Mouse (Mus musculus) retina, postnatal 1 day (tissue): ENCODE data around the gene Naif1.
"Not testable (repeated sequence)": the region's sequence is repeated elsewhere in the genome, so short reads cannot be mapped to it uniquely, and the experiment has no call there.

Experiments
- DNase-seq: peaks from one replicate; pipeline ENCODE4 v3.0.0-alpha.2; 2012

Gene Naif1

DNA sequence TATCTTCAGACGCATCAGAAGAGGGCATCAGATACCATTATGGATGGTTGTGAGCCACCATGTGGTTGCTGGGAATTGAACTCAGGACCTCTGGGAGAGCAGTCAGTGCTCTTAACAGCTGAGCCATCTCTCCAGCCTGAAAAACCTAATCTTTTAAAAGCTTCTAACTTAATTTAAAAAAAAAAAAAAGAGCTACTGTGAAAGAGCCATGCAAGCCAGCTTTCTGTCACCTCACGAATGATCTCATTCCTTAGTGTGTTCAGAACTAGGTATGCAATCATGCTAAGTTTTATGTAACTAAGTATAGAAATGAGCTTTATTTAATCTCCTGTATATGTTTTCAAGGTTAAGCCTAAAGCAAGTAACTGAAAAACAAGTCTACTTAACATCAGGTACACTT, 9.4 kb downstream of the Naif1 start:
- no peak for DNase-seq

DNA sequence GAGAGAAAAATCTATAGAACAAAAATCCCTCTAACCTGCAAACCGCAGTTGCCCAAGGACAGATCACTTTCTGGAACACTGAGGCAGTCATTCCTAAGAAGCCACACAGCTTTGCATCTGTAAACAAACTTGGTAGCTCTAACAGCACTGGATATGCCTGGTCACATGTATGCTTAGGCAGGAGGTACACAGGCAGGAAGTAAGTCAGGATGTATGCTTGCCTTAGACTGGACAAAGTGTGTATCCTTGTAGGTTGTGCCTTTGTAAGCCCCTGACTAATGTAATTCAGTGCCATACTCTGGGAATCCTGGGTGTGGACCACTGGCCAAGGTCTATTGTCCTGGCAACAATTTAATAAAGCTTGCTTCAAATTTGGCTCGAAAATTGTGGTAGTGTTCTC, 13.5 kb downstream of the Naif1 start:
- DNase-seq, result no peak

DNA sequence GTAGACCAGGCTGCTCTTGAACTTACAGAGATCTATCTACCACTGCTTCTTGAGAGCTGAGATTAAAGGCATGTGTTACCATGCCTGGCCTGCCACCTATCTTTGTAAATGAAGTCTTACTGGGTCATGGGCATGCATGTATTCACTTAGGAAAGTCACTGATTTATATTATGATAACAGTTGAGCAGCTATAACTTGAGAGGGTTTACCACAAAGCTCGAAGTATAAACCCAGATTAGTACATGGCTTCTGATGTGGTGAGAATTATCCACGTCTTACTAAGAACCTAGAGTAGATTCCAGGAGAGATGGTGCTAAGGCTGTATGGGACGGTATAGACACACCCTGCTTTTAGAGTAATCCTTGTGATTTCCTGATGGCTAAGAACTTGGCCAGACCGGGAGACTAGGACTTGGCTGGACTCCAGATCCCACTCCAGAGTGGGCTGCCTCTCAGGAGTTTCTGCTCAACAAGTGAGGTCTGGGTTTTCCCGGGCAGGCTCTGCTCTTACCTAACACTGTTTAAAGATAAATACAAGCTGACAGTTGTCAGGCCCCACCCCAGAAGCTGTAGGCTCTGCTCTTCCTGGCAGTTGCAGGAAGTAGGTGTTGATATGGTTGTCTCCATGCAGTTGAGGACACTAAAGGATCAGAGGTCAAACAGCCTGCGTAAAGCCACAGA, 14.1 kb downstream of the Naif1 start:
- DNase-seq, result no peak

DNA sequence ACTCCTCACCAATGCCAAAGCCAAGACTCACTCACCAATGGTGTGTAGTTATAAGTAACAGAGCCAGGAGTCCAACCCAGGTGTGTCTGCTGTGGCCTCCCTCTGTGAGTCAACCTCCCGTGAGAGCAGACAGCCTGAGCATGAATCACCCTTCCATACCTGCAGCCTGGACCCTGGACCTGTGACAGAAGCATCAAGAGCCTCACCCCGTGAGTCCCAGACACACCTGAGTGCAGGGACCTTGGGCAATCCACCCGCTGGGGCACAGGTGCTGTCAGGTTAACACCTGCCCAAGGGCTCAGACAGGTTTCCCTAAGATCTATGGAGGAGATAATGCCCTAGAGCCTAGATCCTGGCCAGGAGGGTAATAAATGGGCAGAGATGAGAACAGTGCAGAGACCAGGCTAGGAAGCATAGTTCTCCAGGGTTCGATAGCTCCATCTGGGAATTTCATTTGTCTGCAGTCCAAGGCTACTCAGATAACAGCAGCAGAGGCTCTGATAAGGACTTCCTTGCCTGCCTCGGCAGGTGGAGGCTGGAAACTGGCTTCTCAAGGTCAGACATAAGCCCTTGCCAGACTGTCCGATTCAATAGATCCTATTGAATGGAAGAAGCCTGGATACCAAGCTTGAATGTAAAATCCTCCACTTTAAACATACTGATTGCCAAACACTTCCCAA, 20.9 kb downstream of the Naif1 start:
- no peak for DNase-seq

DNA sequence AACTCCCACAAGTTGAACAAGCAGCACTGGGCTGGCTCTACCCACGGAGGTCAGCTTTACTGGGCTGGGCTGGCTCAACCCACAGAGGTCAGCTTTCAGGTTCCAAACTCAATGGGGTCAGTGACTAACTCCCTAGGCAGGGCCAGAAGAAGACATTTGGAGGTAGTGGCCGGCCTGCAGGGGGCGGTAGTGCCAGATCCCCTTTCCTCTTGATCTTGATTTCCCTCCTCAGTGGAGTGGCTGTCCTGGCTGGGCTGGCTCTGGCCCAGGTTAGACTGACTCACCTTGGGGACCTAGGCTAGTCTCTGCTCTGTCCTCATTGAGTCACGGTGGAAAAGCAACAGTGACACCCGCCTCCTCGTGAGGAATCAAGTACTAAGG, 21.4 kb downstream of the Naif1 start:
- DNase-seq, result no peak

DNA sequence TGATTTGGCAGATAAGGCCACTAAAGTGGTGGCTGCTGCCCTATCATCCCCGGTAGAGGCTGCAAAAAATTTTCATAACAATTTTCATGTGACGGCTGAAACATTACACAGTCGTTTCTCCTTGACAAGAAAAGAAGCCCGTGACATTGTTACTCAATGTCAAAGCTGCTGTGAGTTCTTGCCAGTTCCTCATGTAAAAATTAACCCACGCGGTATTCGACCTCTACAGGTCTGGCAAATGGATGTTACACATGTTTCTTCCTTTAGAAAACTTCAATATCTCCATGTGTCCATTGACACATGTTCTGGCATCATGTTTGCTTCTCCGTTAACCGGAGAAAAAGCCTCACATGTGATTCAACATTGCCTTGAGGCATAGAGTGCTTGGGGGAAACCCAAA, 25.1 kb downstream of the Naif1 start:
- DNase-seq, result not testable (repeated sequence)

DNA sequence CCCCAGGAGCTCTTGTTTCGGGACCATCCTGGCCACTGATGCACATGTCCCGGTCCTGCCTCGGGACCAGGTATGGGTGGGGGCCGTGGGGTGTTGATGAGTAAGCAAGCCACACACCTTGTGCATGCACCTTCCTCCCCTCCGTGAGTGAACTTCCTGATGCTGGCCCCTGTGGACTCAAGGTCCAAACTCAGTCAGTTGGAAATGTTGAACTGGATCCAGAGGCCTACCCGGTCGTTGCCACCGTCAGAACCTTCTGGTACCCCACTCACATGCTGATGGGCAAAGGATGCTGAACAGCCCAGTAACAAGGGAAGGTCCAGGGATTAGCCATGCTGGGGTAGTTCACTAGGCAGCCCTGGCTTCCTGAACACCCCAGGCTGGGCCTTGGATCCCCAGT, 32.1 kb downstream of the Naif1 start:
- DNase-seq, result no peak

DNA sequence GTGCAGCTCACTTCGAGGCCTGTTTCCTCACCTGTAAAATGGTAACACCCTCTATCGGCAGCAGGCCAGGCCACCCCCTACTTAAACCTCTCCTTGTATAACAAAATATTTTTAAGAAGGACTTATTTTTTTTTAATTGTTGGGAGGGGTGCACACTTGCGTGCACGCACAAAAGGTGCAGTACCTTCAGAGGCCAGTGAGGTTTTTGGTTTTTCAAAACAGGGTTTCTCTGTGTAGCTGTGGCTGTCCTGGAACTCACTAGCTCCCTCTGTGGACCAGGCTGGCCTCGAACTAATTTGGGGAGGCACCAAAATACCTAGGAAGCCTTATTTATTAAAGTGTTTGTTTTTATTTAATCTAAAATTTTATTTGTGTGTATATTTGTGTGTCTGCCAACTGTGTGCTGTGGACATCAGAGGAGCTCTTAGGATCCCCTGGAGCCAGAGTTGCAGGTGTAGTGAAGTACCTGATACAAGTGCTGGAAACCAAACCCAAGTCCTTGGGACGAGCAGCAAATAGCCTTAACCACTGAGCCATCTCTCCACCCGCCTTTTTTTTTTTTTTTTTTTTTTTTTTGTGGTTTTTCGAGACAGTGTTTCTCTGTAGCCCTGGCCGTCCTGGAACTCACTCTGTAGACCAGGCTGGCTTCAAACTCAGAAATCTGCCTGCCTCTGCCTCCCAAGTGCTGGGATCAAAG, 33.1 kb downstream of the Naif1 start:
- DNase-seq, result peak; percentile 21

DNA sequence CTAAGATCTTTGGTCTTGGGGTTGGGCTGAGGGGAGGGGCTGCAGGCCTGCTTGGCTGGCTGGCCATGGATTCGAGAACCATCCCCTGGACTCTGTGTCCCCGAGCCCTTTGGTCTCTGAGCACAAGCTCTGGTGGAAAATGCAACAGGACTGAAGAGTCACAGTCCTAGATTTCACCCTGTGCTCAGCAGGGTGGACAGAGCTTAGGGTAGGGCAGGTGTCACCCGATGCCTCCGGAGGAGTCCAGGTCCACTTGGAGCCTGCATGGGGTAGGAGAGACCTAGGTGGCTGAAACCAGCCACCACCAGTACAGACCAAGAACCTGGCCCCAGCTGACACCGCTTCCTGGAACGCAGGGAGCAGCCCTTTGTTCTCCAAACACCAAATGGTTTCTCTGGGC, 34.7 kb downstream of the Naif1 start:
- no peak for DNase-seq

DNA sequence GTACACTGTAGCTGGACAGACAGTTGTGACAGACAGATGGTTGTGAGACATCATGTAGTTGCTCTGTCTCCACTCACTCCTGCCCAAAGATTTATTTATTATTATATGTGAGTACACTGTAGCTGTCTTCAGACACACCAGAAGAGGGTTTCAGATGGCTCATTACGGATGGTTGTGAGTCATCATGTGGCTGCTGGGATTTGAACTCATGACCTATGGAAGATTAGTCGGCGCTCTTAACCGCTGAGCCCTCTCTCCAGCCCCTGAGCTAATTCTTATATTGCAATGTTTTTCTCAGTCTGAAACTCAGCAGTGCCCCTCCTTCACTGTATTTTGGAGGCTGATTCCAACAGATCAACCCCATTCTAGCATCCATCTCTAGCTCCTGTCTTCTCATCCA, 35.5 kb downstream of the Naif1 start:
- DNase-seq, result no peak

DNA sequence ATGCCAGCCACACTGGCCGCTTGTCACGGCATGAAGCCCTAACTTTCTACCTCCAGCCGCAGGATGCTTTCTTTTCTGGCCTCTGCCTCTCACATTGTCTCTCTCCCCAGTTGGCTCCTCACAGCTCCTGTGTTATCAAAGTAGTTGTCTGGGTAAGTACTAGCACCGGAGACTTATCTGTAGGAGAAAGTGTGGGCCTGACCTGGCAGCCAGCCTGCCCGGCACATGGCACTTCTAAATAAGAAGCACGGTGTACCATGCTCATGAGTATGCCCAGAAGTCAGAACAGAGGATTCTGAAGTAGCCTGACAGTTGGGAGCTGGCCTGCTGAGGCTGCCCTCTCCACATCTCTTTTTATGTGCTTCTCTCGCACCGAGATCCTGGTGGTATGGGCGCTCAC, 35.9 kb downstream of the Naif1 start:
- DNase-seq, result no peak

DNA sequence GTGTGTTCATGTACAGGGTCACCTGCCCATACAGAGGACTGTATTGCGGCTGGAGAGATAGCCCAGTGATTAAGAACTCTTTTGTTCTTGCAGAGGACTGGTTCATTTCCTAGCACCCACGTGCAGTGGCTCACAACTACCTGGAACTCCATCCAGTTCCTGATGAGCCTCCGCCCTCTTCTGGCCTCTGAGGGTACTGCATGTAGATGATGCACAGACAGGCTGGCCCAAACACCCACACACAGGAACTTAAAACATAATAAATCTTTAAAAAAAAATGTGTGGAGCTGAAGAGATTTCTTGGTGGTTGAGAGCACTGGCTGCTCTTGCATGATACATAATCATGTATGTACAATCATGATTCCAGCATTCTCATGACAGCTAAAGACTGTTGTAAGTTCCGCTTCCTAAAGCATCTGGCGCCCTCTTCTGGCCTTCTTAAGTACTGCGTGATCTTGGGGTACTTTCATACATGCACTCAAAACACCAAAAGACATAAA, 36.9 kb downstream of the Naif1 start:
- DNase-seq, result peak; percentile 90

DNA sequence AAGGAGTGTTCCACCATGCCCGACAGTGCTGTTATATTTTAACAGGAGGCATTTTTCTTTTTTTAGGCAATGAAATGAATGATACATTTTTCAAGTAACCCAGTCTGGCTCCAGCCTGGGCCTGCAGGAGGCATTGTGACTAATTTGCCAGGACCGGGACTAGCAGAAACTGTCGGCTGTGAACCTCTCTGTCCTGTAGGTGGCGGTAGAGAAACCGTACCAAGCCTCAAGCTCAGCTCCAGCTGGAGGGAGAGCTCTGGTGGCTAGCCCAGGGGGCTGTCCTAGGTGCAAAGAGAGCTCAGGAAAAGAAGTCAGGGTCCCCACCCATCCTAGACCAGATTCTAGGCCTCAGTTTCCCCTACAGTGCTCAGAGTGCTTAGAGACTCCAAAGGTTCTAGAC, 38.4 kb downstream of the Naif1 start:
- DNase-seq, result peak; percentile 93

DNA sequence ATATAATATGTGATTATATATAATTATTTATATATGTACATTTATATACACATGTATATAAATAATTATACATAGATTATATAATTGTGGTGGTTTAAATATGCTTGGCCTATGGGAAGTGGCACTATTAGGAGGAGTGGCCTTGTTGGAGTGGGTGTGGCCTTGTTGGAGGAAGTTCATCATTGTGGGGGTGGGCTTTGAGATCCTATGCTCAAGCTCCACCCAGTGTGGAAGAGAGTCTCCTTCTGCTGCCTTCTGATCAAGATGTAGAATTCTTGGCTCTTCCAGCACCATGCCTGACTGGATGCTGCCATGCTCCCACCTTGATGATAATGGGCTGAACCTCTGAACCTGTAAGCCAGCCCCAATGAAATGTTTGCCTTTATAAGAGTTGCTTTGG, 40.5 kb downstream of the Naif1 start:
- not testable (repeated sequence) for DNase-seq

DNA sequence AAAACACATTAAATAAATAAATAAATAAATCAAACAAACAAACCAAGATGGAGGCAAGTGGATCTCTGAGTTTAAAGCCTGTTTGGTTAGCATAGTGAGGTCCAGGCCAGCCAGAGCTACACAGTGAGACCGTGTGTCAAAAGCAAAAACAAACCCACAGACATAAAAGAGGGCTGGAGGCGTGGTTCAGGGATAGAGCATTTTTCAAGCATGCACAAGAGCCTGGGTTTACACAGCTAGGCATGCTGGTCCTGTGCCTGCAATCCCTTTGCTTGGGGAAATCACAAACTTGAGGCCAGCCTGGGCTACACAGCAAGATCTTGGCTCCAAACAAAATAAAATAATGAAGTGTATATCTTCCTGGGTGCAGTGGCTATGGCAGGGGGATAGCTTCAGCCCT, 42.4 kb downstream of the Naif1 start:
- DNase-seq, result no peak

DNA sequence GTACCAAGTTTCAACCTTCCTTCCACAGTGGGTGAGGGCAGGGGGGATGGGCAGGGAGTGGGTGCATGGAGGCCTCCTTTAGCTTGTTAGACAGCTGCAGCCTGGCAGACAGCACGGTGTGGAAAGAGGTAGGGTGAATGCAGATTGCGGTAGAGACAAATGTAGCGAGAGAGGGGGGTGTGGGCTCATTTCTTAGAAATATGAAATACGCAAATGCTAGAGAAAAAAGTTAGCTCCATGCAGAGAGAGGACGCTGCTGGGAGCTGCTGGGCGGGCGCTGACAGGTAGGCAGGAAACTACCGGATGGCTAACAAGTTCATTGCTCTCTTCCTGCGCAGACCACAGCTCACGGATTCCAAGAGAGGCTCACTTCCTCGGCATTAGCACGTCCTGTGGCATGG, 43.0 kb downstream of the Naif1 start:
- no peak for DNase-seq

DNA sequence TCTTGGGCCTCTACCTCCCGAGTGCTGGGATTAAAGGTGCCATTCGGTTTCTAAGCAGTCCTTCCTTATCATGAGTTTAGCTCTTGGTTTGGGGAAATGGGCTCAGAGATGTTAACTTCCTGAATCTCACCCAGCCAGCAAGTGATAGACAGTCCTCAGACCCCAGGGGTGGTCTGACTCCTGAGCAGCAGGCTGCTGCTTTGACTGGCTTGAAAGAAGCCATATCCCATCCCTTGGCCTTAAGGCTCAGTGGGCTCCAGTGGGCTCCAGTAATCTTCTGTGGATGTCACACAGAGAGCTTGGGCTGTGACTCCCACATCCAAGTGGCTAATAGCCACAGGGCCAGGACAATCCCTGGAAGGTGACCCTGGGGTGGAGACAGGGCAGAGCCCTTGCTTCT, 44.3 kb downstream of the Naif1 start:
- DNase-seq, result no peak

DNA sequence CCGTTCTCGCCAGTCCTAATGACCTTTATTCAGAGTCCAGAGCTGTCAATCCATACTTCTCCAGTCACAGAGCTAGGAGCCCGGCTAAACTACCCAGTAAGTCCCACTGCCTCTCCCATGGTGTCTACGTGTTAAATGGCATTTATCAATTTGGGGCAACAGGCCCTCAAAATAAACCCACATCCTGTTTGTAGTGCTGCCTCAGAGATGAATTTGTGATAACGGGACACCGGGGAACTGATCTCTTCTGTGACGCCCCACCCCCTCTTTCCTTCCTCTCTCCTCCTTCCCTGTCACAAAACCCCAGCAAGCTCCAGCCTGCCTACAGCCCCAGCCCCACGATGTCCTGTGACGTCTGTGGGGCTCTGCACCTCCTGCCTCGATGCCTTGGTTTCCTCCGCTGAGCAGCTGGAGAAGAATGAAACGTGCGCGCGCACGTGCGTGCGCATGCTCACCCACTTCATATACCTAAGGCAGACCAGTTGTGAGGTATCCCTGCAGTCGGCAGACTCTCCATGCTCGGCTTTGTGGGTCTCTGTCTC, 45.0 kb downstream of the Naif1 start:
- DNase-seq, result no peak

DNA sequence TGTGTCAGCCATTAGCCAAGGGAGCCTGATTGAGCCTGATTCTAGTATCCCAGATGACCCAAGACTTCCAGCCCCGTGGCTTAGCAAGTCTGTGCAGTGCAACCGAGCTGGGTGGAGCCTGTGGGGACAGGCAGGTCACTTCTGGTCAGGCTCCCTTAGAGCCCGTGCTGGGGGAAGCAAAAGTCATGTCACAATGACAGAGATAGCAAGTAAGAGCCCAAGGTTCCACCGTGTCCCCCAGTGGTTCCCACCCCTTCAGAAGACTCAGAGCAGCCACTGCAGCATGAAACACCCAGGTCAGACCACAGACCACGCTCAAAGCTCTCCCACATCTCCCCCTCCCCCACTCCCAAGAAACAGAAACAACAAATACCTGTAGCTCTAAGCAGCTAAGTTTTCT, 45.9 kb downstream of the Naif1 start:
- no peak for DNase-seq

DNA sequence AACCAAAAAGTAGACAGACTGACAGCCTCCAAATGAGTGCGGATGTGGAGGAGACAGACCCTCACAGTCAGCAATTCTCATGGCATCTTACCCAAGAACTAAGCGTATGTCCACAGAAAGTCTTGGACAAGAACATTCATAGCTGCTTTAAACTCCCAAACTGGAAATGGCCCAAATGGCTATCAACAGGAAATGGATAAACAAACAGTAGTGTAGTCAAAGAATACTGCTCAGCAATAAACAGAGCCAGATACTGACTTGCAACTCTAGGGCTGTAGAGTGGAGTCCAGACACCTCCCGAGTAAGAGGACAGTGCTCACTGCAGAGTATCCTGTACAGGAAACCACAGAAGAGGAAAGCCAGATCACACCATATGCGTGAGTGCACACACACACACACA, 49.1 kb downstream of the Naif1 start:
- DNase-seq, result no peak

DNA sequence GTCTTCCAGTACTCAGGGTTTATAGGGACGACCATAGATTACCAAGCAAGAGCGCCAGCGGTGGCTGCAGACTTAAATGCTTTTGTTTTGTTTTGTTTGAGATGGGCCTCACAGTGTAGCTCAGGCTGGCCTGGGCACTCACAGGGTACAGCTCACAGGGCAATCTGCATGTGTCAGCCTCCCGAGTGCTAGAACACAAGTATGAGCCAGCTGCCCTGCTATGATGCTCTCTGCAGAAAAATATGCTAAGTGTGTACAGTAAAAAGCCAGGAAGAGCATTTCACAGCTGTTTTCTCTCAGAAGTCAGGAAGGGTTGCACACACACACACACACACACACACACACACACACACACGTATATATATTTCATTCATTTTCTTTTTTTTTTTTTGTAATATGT, 50.2 kb downstream of the Naif1 start:
- no peak for DNase-seq

DNA sequence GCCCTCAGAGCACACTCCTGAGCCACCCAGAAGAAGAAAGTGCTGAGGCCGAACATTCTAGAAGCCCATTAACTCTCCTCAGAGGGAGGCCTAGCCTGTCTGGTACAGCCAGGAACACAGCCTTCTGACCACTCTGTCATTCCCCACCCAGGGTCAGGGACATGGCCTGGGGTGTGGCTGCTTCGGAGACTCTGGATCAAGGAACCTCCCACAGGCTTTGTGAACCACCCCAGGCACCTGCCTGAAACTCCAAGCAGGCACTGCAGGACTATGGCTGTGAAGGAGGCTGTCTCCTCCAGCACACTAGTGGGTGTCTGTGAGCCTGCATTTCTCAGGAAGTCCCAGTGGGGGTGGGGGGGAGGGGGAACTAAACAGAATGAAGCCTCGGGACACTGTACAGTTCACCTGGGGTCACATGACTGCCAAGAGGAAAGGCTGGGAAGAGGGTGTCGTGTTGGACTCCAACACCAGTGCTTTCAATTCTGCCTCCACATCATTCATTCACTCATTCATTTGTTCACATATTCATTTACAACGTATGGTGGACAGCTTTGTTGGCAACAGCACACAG, 51.6 kb downstream of the Naif1 start:
- DNase-seq, result no peak

DNA sequence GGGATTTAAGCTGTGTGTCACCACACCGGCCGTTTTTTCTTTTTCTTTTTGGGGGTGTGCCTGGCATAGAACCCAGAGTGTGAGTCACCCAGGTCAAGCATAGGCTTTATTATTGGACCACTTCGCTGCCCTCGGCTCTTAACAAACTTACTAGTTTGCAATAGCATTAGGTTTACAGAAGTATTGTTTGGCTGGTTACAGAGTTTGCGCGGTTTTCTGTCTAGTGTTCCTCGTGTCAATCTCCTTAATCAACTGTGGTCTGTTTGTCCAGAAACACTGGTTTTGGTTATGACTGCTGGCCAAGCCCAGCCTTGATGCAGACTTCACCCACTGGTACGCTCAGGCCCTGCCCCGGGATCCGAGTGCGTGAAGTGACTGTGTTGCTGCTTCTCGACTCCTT, 52.6 kb downstream of the Naif1 start:
- DNase-seq, result no peak

DNA sequence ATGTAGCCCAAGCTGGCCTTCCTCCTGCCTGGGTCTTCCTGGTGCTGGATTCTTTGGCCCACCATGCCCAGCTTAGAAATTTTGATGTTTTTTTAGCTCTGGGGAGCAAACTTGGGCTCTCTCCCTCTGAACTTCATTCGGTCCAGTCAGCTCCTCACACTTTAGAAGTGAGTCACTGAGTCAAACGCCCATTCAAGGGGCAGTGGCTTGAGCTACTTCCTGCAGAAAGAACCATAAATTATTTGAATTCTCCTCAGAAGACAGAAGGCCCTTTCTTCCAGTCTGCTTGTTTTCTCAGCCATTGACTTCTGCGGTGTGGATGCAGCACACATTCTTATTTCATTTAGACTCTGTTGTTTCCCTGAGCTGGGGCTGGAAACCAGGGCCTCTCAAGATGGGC, 53.3 kb downstream of the Naif1 start:
- DNase-seq, result no peak
